Mouse (Mus musculus) liver, embryonic 16.5 days (tissue): ENCODE results near the gene Gpatch8. TPM values are rescaled to one million over a fixed set of nuclear protein-coding genes. Genes with fewer than 3 reads are reported as not detected.
A peak's percentile ranks its signal among the peaks of the same experiment; 100 is the strongest.
"Not testable (repeated sequence)": the region's sequence is repeated elsewhere in the genome, so short reads cannot be mapped to it uniquely, and the experiment has no call there.

ENCODE experiments used
- ATAC-seq: fragments of 200-750 bp; cut with Nextera tagmentation; 2 replicates; pipeline ENCODE4 v1.8.0; 2017; ENCODE audit warnings: low read depth, mild to moderate bottlenecking, moderate number of reproducible peaks, moderate library complexity
- H3K27ac ChIP-seq: fragments of 300-500 bp; sonication (generic); 2 replicates; pipeline ENCODE4 v1.5.1; 2014; ENCODE audit warnings: mild to moderate bottlenecking, low read length
- H3K27me3 ChIP-seq: fragments of 300-500 bp; sonication (generic); 2 replicates; pipeline ENCODE4 v1.6.1; 2014; ENCODE audit warnings: low read depth, low read length, mixed read lengths; ENCODE audit not compliant: control insufficient read depth, insufficient read depth
- H3K36me3 ChIP-seq: fragments of 300-500 bp; sonication (generic); 2 replicates; pipeline ENCODE4 v1.6.1; 2014; ENCODE audit warnings: mild to moderate bottlenecking; ENCODE audit not compliant: control insufficient read depth, insufficient read depth
- H3K4me1 ChIP-seq: fragments of 300-500 bp; sonication (generic); 2 replicates; pipeline ENCODE4 v1.6.1; 2014; ENCODE audit warnings: low read depth, low read length, mixed read lengths; ENCODE audit not compliant: control insufficient read depth
- H3K4me2 ChIP-seq: fragments of 300-500 bp; sonication (generic); 2 replicates; pipeline ENCODE4 v1.6.1; 2014; ENCODE audit warnings: low read depth, low read length, mixed read lengths
- H3K4me3 ChIP-seq: fragments of 300-500 bp; sonication (generic); 2 replicates; pipeline ENCODE4 v1.5.1; 2014; ENCODE audit warnings: low read depth, mild to moderate bottlenecking, low read length
- H3K9ac ChIP-seq: fragments of 300-500 bp; sonication (generic); 2 replicates; pipeline ENCODE4 v1.6.1; 2014; ENCODE audit warnings: low read depth, low read length
- H3K9me3 ChIP-seq: fragments of 300-500 bp; sonication (generic); replicated peaks from 2 replicates; pipeline ENCODE4 v1.6.1; 2016; ENCODE audit warnings: low read length; ENCODE audit not compliant: control insufficient read depth
- WGBS: fragments of 180-500 bp; shearing (Covaris S2); extraction: QIAGEN DNeasy Blood & Tissue Kit; methylation state at CpG from one replicate; pipeline ENCODE4 v1.1.7; 2014; ENCODE audit not compliant: insufficient replicate concordance; 5-methylcytosine and 5-hydroxymethylcytosine counted together
- polyA plus RNA-seq: library from polyadenylated mRNA; unstranded; fragments of >200 nt; fragmentation: Nextera tagmentation; extraction: Ambion mirVana; gene quantifications from 2 replicates; pipeline ENCODE4 v1.2.1, GENCODE M21; 2015

The Gpatch8 gene
- polyA plus RNA-seq, 1 experiment from 2014 or later: 18.6 TPM

DNA sequence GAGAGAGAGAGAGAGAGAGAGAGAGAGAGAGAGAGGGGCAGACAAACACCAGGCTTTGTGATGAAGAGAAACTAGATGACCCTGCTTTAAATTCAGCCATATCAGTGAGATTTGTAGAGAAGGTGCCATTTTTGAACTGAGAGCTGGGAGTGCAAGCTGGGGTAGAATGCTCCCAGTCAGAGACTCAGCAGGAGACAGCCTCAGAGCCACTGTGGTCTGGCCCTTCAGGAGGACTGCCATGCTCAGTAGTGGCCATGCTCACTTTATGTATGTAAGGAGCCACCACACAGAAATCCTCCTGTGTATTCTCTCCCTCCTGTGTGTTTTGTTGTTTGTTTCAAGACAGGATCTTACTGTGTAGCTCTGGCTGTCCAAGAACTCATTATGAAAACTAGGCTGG is 9.5 kb upstream of the Gpatch8 start:
- Histone ChIP-seq H3K9ac (peak overlapping the region; percentile 37), H3K4me2 (peak overlapping the region; percentile 47), H3K4me3 (0 out of 2 replicates have a peak overlapping the region, but pooled peaks have one; percentile 2), H3K27ac (peak overlapping the region; percentile 64; the same call in 1 of the 2 replicates), H3K4me1 (peaks cover 11% of the 10 kb centered on the region), H3K36me3 (no peaks in the 10 kb centered on the region), H3K9me3 (no peaks in the 10 kb centered on the region), H3K27me3 (no peaks in the 10 kb centered on the region)
- peak; percentile 45; the same call in 1 of the 2 replicates for ATAC-seq

DNA sequence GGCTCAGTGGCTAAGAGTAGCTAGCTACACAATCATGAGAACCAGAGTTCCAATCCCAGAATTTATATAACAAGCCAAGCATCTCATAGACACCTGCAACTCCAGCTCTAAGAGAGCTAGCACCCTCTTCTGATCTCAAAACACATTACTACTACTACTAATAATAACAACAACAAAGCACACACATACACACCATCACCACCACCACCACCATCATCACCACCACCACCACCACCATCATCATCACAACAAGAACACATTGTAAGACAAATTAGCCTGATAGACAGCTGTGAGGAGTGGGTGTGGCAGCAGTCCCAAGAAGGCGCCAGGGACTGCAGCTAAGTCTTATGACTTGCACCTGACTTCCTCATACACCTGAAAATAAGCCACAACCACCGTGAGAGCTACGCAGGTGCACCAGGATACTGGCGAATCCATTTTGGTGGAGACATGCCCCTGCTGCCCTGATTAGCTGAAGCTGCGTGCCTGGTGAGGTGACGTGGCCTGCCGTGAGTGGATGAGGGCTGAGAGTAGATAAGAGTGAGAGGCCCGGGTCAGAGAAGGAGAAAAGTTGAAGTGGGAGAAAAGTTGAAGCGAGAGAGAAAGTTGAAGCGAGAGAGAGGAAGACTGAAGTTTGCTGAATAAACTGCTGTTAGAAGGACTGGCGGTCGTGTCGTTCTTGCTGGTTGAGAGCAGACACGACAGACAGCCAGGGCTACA is 8.9 kb upstream of the Gpatch8 start:
- Histone ChIP-seq H3K4me2 (peak overlapping the region; percentile 47), H3K9ac (peak overlapping the region; percentile 37), H3K4me3 (0 out of 2 replicates have a peak overlapping the region, but pooled peaks have one; percentile 23), H3K4me1 (peaks cover 11% of the 10 kb centered on the region), H3K27ac (peak overlapping the region; percentile 64; the same call in 1 of the 2 replicates)
- H3K36me3 ChIP-seq, H3K9me3 ChIP-seq, H3K27me3 ChIP-seq: not testable (repeated sequence)
- 42% methylated on average over 14 of the region's 14 CpGs for WGBS
- peak; percentile 64 for ATAC-seq

DNA sequence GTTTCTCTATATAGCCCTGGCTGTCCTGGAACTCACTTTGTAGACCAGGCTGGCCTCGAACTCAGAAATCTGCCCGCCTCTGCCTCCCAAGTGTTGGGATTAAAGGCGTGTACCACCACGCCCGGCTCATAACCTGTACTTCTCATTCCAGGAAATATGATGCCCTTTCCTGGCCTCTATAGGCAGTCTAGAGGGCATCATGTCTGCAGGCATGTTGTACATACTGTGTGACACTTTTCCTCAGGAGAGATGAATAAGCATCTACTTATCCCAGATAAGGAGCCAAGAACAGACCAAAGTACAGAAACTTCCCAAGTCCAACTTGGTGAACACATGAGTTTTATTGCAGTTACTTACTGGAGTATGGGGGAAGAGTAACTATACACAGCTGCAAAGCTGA is 2.5 kb upstream of the Gpatch8 start:
- H3K4me1 ChIP-seq: peaks cover 14% of the 10 kb centered on the region
- no peak overlapping the region for H3K4me2 ChIP-seq
- H3K27me3 ChIP-seq: no peaks in the 10 kb centered on the region
- H3K27ac ChIP-seq: no peak overlapping the region
- no peaks in the 10 kb centered on the region for H3K9me3 ChIP-seq
- H3K9ac ChIP-seq: no peak overlapping the region
- no peak overlapping the region for H3K4me3 ChIP-seq
- 83% methylated on average over 4 of the region's 5 CpGs for WGBS
- H3K36me3 ChIP-seq: no peaks in the 10 kb centered on the region
- no peak for ATAC-seq

DNA sequence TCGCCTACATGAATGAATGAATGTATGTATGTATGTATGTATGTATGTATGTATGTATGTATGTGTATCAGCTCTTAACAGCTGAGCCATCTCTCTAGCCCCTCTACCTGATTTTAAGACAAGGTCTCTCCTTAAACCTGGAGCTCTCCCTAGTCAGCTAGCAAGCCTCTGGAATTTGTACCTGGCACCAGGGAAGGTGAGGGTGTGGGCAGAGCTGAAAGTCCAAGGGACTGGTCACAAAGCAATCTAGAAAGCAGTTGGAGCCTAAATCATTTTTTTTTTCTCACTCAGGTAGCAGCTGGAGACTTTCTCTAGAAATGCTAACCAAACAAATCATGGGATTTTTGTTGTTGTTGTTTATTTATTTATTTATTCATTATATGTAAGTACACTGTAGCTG is 1.2 kb upstream of the Gpatch8 start:
- Histone ChIP-seq H3K4me2 (no peak overlapping the region), H3K36me3 (no peaks in the 10 kb centered on the region), H3K4me3 (no peak overlapping the region), H3K9me3 (no peaks in the 10 kb centered on the region), H3K27me3 (no peaks in the 10 kb centered on the region), H3K9ac (no peak overlapping the region), H3K4me1 (peaks cover 16% of the 10 kb centered on the region), H3K27ac (no peak overlapping the region)
- WGBS: 73% methylated on average over 1 of the region's 1 CpGs
- no peak for ATAC-seq

DNA sequence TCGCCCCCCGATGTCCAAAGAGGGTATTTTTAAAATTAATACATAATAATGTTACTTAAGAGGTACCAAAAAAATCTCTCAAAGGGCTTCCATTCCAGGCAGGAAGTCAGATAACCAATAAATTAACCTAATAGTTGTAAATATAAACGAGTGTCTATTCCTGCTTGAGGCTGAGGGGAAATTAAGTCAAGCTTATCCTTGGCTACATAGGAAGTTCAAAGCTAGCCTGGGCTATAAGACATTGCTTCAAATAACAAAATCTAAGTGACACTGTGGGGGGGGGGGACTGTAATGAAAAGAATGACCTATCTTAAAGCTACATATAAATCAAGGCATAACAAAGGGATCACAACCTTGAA is 503 bp upstream of the Gpatch8 start:
- Histone ChIP-seq H3K36me3 (no peaks in the 10 kb centered on the region), H3K9ac (no peak overlapping the region), H3K27me3 (no peaks in the 10 kb centered on the region), H3K9me3 (no peaks in the 10 kb centered on the region), H3K4me2 (peak overlapping the region; percentile 81), H3K27ac (no peak overlapping the region; the same call in 1 of the 2 replicates), H3K4me1 (peaks cover 20% of the 10 kb centered on the region), H3K4me3 (no peak overlapping the region; the same call in 1 of the 2 replicates)
- WGBS: 6% methylated on average over 3 of the region's 3 CpGs
- no peak for ATAC-seq

DNA sequence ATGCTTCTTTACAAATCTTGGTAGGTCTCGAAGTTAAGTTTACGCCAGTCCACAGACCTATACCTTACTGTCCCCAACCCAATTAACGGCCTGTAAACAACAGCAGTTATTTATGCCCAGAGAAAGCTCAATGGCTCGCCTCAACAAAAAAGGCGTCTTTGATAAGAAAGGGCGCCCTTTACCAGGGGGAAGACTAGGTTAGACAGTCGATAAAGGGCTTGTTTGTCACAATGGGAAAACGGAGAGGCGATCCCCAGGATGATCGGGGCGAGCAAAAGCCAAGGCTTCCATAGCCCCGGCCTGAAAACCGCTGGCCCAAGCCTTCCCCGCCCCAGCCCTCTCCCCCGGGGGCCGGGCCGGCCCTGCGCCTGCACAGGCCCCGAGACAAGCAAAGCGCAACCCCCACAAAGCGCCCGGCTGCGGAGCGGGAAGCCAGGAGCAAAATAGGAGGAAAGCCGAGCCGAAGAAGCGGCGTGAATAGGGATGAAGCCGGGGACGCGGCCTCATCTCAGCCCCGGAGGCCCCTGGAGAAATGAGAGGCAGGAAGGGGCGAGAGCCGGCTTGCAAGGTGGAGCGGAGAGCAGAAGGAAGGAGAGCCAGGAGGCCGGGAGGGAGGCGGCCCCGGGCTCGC is 677 bp downstream of the Gpatch8 start:
- ATAC-seq: peak; percentile 52
- Histone ChIP-seq H3K27ac (peak overlapping the region; percentile 93), H3K27me3 (no peaks in the 10 kb centered on the region), H3K4me3 (peak overlapping the region; percentile 88), H3K4me1 (peaks cover 21% of the 10 kb centered on the region), H3K4me2 (peak overlapping the region; percentile 81), H3K9me3 (no peaks in the 10 kb centered on the region), H3K36me3 (no peaks in the 10 kb centered on the region), H3K9ac (peak overlapping the region; percentile 93)
- WGBS: under 1% methylated on average over 37 of the region's 39 CpGs

DNA sequence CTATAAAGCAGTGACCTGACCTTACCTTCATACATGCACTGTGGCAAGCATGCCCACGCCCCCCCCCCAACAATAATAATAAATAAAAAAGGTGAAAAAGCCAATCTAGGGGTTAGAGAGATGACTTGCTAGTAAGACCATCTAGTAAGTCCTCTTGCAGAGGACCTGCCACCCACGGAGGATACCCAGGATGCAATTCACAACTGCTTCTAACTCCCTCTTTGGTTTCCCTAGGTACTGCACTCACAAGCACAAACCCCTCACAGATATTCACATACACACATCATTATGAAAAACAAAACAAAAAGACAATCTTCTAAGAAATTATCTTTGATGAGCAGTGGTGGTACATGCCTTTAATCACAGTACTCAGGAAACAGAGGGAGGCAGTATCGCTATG is 4.1 kb downstream of the Gpatch8 start:
- Histone ChIP-seq H3K4me2 (no peak overlapping the region), H3K4me3 (no peak overlapping the region), H3K27ac (no peak overlapping the region), H3K27me3 (no peaks in the 10 kb centered on the region), H3K36me3 (no peaks in the 10 kb centered on the region), H3K4me1 (peaks cover 21% of the 10 kb centered on the region), H3K9ac (no peak overlapping the region), H3K9me3 (no peaks in the 10 kb centered on the region)
- no peak for ATAC-seq
- 78% methylated on average over 3 of the region's 3 CpGs for WGBS

DNA sequence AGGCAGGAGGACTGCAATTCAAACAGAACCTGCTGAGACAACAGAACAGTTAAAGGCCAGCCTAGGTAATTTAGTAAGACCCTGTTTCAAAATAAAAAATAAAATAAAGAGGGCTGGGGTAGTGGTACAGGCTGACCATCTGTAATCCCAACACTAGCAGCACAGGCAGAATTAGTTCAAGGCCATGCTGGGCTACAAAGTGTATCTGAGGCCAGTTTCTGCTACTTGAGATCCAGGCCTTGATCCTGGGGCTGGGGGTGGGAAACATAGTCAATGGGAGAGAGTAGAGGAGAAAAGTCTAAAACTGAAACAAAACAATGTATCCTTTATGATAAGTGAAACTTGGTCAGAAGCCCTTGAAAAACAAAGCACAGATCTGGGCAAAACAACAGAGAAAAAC is 5.0 kb downstream of the Gpatch8 start:
- Histone ChIP-seq H3K9me3 (no peaks in the 10 kb centered on the region), H3K4me1 (peaks cover 18% of the 10 kb centered on the region), H3K9ac (no peak overlapping the region), H3K27me3 (no peaks in the 10 kb centered on the region), H3K27ac (no peak overlapping the region), H3K4me2 (no peak overlapping the region), H3K4me3 (no peak overlapping the region), H3K36me3 (no peaks in the 10 kb centered on the region)
- no peak for ATAC-seq

DNA sequence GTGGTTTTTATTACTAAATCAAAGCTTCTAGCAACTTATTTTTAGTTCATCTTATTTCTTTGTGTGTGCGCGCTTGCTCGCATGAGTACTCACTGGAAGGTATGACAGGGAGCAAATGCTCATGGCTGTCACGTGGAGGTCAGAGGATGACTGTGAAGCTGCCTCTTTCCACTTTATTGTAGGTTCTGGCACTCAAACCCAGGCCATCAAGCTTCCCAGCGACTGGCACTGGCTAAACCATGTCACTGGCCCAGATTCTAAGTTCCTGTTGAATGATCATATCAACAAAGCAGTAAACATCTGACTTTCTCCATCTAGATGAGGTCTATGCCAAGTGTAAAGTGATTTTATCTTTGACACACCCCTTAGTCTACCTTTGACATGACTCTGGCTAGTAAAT is 14.7 kb downstream of the Gpatch8 start:
- H3K36me3 ChIP-seq: peaks cover 3% of the 10 kb centered on the region; the same call in 1 of the 2 replicates
- no peak overlapping the region for H3K4me3 ChIP-seq
- no peak overlapping the region for H3K9ac ChIP-seq
- peaks cover 7% of the 10 kb centered on the region for H3K4me1 ChIP-seq
- H3K27ac ChIP-seq: no peak overlapping the region
- ATAC-seq: no peak
- H3K27me3 ChIP-seq: no peaks in the 10 kb centered on the region
- no peak overlapping the region for H3K4me2 ChIP-seq
- WGBS: 87% methylated on average over 5 of the region's 5 CpGs
- H3K9me3 ChIP-seq: no peaks in the 10 kb centered on the region
